Mouse (Mus musculus) ES-Bruce4 (cell line): ENCODE measurements around the gene Vim. TPM values are rescaled to one million over a fixed set of nuclear protein-coding genes. Genes with fewer than 3 reads are reported as not detected.
"Not testable (repeated sequence)": the region's sequence is repeated elsewhere in the genome, so short reads cannot be mapped to it uniquely, and the experiment has no call there.

Experiments
- H3K27ac ChIP-seq: 2 replicates; pipeline ENCODE4 v1.5.1; 2012; ENCODE audit warnings: low read length, inconsistent platforms; ENCODE audit not compliant: insufficient read depth
- H3K27me3 ChIP-seq: 2 replicates; pipeline ENCODE4 v1.6.1; 2012; ENCODE audit warnings: mild to moderate bottlenecking, low read length, inconsistent platforms; ENCODE audit not compliant: control insufficient read depth, poor library complexity, insufficient read depth, severe bottlenecking
- H3K36me3 ChIP-seq: 2 replicates; pipeline ENCODE4 v1.6.1; 2012; ENCODE audit warnings: inconsistent platforms, mild to moderate bottlenecking, low read length, moderate library complexity; ENCODE audit not compliant: control insufficient read depth, poor library complexity, insufficient read depth, severe bottlenecking
- H3K4me1 ChIP-seq: one replicate; pipeline ENCODE4 v1.8.1; 2011; ENCODE audit warnings: low read length; ENCODE audit not compliant: control insufficient read depth, insufficient read depth
- H3K4me3 ChIP-seq: 2 replicates; pipeline ENCODE4 v1.5.1; 2011; ENCODE audit warnings: low read depth, mild to moderate bottlenecking, low read length
- H3K9ac ChIP-seq: 2 replicates; pipeline ENCODE4 v1.6.1; 2012; ENCODE audit warnings: low read depth, mild to moderate bottlenecking, inconsistent platforms; ENCODE audit not compliant: poor library complexity, severe bottlenecking
- H3K9me3 ChIP-seq: replicated peaks from 2 replicates; pipeline ENCODE4 v1.6.1; 2012; ENCODE audit warnings: mild to moderate bottlenecking, low read length, inconsistent platforms; ENCODE audit not compliant: control insufficient read depth, poor library complexity, insufficient read depth, severe bottlenecking
- CTCF ChIP-seq: IDR thresholded peaks from one replicate; pipeline ENCODE4 v1.8.1; 2011; ENCODE audit warnings: low read depth, low read length
- EP300 ChIP-seq: IDR thresholded peaks from 2 replicates; pipeline ENCODE4 v1.6.1; 2011; ENCODE audit warnings: low read depth, low read length; ENCODE audit not compliant: insufficient read depth
- POLR2A ChIP-seq: IDR thresholded peaks from one replicate; pipeline ENCODE4 v1.8.1; 2011; ENCODE audit warnings: low read length; ENCODE audit not compliant: insufficient read depth
- polyA plus RNA-seq: library from polyadenylated mRNA; stranded (reverse); fragments of >200 nt; gene quantifications from 2 replicates; pipeline ENCODE4 v1.2.4, GENCODE M21; 2011; ENCODE audit warnings: low read depth; ENCODE audit not compliant: missing spikeins, insufficient read depth, insufficient read length

The Vim gene
- polyA plus RNA-seq, 1 experiment, result 91.9 TPM

GRCm38 (mm10) chr2:13596965-13597656 lies 23.4 kb downstream of the Vim start:
- Histone ChIP-seq H3K9ac (no peak overlapping the region), H3K4me1 (no peaks in the 10 kb centered on the region), H3K36me3 (no peaks in the 10 kb centered on the region), H3K9me3 (no peaks in the 10 kb centered on the region), H3K27me3 (no peaks in the 10 kb centered on the region; the same call in 1 of the 2 replicates), H3K27ac (no peak overlapping the region), H3K4me3 (no peak overlapping the region)
- TF ChIP-seq POLR2A (no peak), CTCF (no peak), EP300 (no peak)

- Histone ChIP-seq H3K27me3 (no peaks in the 10 kb centered on the region; the same call in 1 of the 2 replicates), H3K9ac (no peak overlapping the region), H3K36me3 (no peaks in the 10 kb centered on the region), H3K4me3 (no peak overlapping the region), H3K4me1 (no peaks in the 10 kb centered on the region), H3K9me3 (no peaks in the 10 kb centered on the region), H3K27ac (no peak overlapping the region)
- no peak for TF ChIP-seq POLR2A
- no peak for TF ChIP-seq CTCF
- no peak for TF ChIP-seq EP300
Observed at GRCm38 (mm10) chr2:13598166-13598565, 24.4 kb downstream of the Vim start.

- Histone ChIP-seq H3K36me3 (no peaks in the 10 kb centered on the region), H3K9ac (no peak overlapping the region), H3K4me1 (no peaks in the 10 kb centered on the region), H3K27ac (no peak overlapping the region), H3K4me3 (no peak overlapping the region), H3K9me3 (no peaks in the 10 kb centered on the region), H3K27me3 (no peaks in the 10 kb centered on the region; the same call in 1 of the 2 replicates)
- TF ChIP-seq EP300, result no peak
Observed at GRCm38 (mm10) chr2:13603093-13603492, 29.4 kb downstream of the Vim start.

GRCm38 (mm10) chr2:13603636-13604035 lies 29.9 kb downstream of the Vim start:
- H3K27ac ChIP-seq, H3K36me3 ChIP-seq, H3K9me3 ChIP-seq, H3K4me3 ChIP-seq, H3K4me1 ChIP-seq, H3K27me3 ChIP-seq, H3K9ac ChIP-seq: not testable (repeated sequence)

GRCm38 (mm10) chr2:13630136-13630832 lies 56.6 kb downstream of the Vim start:
- no peak overlapping the region for H3K9ac ChIP-seq
- H3K9me3 ChIP-seq, result no peaks in the 10 kb centered on the region
- H3K4me3 ChIP-seq, result no peak overlapping the region
- TF ChIP-seq EP300, result no peak
- no peak for TF ChIP-seq CTCF
- TF ChIP-seq POLR2A, result no peak
- no peaks in the 10 kb centered on the region for H3K4me1 ChIP-seq
- no peaks in the 10 kb centered on the region for H3K36me3 ChIP-seq
- H3K27me3 ChIP-seq, result no peaks in the 10 kb centered on the region
- H3K27ac ChIP-seq, result no peak overlapping the region

Other genes starting within 250 kb of the Vim start
- 0.14 and 0.21 TPM in 2 replicates for gene Cubn, start 82.1 kb upstream of the Vim start, polyA plus RNA-seq
- gene Trdmt1, start 29.3 kb upstream of the Vim start, polyA plus RNA-seq, result 14.9 and 15.7 TPM in 2 replicates
- gene St8sia6, start 220.1 kb downstream of the Vim start, polyA plus RNA-seq, result 0.90 and 1.2 TPM in 2 replicates